Mouse (Mus musculus): ENCODE measurements around the gene Kcnip4. TPM values are rescaled to one million over a fixed set of nuclear protein-coding genes. Genes with fewer than 3 reads are reported as not detected.

Gene Kcnip4
- polyA plus RNA-seq (2012; rRNA removed) = not detected in 2 replicates

DNA sequence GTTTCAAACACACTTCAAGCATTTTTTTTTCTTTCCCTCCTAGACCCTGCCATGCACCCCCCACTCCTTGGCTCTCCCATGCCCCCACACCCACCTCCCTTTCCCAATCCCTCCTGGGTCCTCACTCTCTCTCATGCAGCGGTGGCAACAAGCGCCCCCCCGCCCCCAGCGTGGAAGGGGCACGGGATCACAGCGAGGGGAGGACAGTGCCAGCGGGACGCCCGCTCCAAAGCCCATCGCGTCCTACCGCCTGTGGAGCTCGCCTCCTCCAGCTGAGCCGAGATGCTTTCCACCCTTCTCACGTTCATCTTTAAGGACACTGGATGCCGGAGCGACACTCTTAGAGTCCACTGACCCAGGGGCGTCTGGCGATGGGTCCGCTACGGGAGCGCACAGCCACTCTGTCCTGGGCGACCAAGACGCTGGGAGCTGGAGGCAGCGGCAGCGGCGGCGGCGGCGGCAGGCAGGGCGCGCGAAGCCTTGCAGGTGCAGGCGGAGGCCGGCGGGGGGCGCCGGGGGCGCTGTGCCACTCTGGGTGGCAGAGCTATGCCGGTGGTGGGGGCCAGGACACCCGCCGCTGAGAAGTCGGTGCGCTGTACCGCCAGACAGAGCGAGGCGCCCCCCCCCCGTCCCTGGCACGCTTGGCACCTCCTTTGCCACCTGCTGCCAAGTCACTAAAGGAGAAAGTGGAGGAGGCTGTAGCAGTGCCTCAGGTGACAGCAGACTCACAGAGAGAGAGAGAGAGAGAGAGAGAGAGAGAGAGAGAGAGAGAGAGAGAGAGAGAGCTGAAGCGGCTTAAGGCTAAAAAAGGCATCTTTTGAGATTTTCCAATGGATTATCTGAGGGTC is at the start of gene Kcnip4:
Gene Kcnip4, minus strand, starts transcription at position 514 of the 848 bp plus-strand sequence.
- no peaks in the 10 kb centered on the region for H3K27me3 ChIP-seq (ENCODE audit: control insufficient read depth, insufficient read depth, low read length)
- no peak within 1 kb of the TSS for H3K27ac ChIP-seq (ENCODE audit: insufficient read depth, low read length)
- no peaks in the 10 kb centered on the region for H3K4me1 ChIP-seq (ENCODE audit: control insufficient read depth, insufficient read depth, insufficient read length)
- no peak for DNase-seq (ENCODE audit: low read depth in 1 of 2, low spot score in 2 of 2)
- WGBS = 7% methylated on average over 38 of the region's 50 CpGs
- no peak within 1 kb of the TSS for H3K4me3 ChIP-seq (ENCODE audit: extremely low read depth, insufficient read depth, insufficient read length)
- no peaks in the 10 kb centered on the region for H3K36me3 ChIP-seq (ENCODE audit: control insufficient read depth, insufficient read depth, low read length)
- no peak for TF ChIP-seq CTCF (IDR thresholded peaks at IDR 0.05; ENCODE audit: extremely low read depth, insufficient read depth, insufficient read length, insufficient replicate concordance)
- TF ChIP-seq POLR2A (IDR thresholded peaks at IDR 0.05; ENCODE audit: low read depth, low read length) = no peak

DNA sequence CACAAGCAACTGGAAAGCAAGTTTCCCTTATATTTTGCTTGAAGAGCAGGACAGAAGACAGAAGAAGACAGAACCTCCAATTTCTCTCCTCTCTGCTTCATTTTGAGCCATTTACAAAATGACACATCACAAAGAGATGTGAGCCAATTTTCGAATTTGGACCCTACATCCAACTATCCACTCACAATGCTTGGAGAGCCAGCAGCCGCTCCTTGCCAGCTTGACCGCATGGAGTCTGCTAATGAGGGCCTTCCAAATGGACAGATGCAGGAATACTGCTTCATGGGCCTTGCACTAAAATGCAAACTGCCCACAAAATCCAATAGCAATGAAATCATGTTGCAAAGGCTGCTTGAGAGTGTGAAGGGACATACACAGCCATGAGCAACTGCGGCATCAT is 47.2 kb upstream of the Kcnip4 start:
- 83% methylated on average over 4 of the region's 4 CpGs for WGBS
- H3K4me1 ChIP-seq (ENCODE audit: control insufficient read depth, insufficient read depth, insufficient read length) = no peaks in the 10 kb centered on the region
- H3K4me3 ChIP-seq (ENCODE audit: extremely low read depth, insufficient read depth, insufficient read length) = no peak overlapping the region
- TF ChIP-seq POLR2A (IDR thresholded peaks at IDR 0.05; ENCODE audit: low read depth, low read length) (no peak), CTCF (IDR thresholded peaks at IDR 0.05; ENCODE audit: extremely low read depth, insufficient read depth, insufficient read length, insufficient replicate concordance) (no peak)
- no peaks in the 10 kb centered on the region for H3K27me3 ChIP-seq (ENCODE audit: control insufficient read depth, insufficient read depth, low read length)
- DNase-seq (ENCODE audit: low read depth in 1 of 2, low spot score in 2 of 2) = no peak
- H3K36me3 ChIP-seq (ENCODE audit: control insufficient read depth, insufficient read depth, low read length) = no peaks in the 10 kb centered on the region
- no peak overlapping the region for H3K27ac ChIP-seq (ENCODE audit: insufficient read depth, low read length)

DNA sequence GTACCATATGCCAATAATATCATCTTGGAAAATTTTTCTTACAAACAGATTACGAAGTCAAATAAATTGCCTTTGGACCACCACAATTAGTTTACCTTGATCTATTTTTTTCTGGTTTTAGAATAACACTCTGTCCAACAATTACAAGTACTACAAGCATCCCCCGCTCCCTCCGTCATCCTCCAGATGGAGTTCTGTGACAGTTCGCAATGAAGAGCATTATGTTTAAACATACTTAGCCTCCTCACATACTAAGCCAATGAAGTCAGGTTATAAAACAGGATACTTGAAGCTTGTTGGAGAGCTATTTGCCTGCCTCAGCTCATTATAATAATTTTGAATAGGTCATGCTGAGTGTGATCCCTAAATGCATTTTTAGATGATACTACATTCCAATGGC is 39.0 kb upstream of the Kcnip4 start:
- TF ChIP-seq CTCF (IDR thresholded peaks at IDR 0.05; ENCODE audit: extremely low read depth, insufficient read depth, insufficient read length, insufficient replicate concordance) (no peak), POLR2A (IDR thresholded peaks at IDR 0.05; ENCODE audit: low read depth, low read length) (no peak)
- DNase-seq (ENCODE audit: low read depth in 1 of 2, low spot score in 2 of 2) = no peak
- no peaks in the 10 kb centered on the region for H3K27me3 ChIP-seq (ENCODE audit: control insufficient read depth, insufficient read depth, low read length)
- H3K27ac ChIP-seq (ENCODE audit: insufficient read depth, low read length) = no peak overlapping the region
- H3K4me3 ChIP-seq (ENCODE audit: extremely low read depth, insufficient read depth, insufficient read length) = no peak overlapping the region
- 92% methylated on average over 4 of the region's 4 CpGs for WGBS
- no peaks in the 10 kb centered on the region for H3K4me1 ChIP-seq (ENCODE audit: control insufficient read depth, insufficient read depth, insufficient read length)
- H3K36me3 ChIP-seq (ENCODE audit: control insufficient read depth, insufficient read depth, low read length) = no peaks in the 10 kb centered on the region

DNA sequence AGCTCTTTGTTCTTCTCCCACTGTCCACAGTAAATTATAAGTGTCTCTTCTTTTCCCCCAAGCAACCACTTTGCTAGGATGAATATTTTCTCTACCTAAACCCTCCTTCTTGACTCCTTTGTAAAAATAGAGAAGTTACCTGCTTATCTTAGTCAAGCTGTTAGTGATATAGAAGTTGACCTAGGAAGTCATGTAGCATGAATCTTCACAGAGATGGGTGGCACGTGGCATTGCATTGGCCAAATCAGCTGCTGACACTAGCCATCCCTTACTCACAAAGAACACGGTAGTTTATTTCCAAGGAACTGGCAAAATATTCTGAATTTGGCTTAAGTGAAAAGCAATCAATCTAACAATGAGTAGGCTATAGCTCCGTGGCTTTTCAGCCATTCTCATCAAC is 32.7 kb upstream of the Kcnip4 start:
- Histone ChIP-seq H3K27ac (ENCODE audit: insufficient read depth, low read length) (no peak overlapping the region), H3K27me3 (ENCODE audit: control insufficient read depth, insufficient read depth, low read length) (no peaks in the 10 kb centered on the region), H3K36me3 (ENCODE audit: control insufficient read depth, insufficient read depth, low read length) (no peaks in the 10 kb centered on the region), H3K4me1 (ENCODE audit: control insufficient read depth, insufficient read depth, insufficient read length) (no peaks in the 10 kb centered on the region), H3K4me3 (ENCODE audit: extremely low read depth, insufficient read depth, insufficient read length) (no peak overlapping the region)
- TF ChIP-seq POLR2A (IDR thresholded peaks at IDR 0.05; ENCODE audit: low read depth, low read length) (no peak), CTCF (IDR thresholded peaks at IDR 0.05; ENCODE audit: extremely low read depth, insufficient read depth, insufficient read length, insufficient replicate concordance) (no peak)
- WGBS = 70% methylated on average over 3 of the region's 3 CpGs
- no peak for DNase-seq (ENCODE audit: low read depth in 1 of 2, low spot score in 2 of 2)

DNA sequence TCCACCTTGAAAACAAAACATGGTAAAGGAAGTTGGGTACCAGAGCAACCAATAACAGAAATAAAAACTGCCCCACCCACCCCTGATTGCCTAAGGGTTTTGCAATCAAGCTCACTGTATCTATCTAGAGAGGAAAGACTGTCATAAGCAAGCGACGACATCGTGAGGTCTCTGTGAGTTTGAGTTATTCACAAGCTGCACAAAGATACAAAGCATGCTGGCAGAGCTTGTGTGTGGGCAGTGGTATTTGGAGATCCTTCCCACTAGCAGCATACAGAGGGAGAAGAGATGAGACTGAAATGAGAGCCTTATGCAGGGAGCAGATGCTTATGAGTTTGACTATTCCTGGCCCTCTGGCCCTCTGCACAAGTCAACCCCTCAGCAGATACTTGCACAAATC is 23.2 kb upstream of the Kcnip4 start:
- H3K27me3 ChIP-seq (ENCODE audit: control insufficient read depth, insufficient read depth, low read length) = no peaks in the 10 kb centered on the region
- 92% methylated on average over 3 of the region's 3 CpGs for WGBS
- TF ChIP-seq CTCF (IDR thresholded peaks at IDR 0.05; ENCODE audit: extremely low read depth, insufficient read depth, insufficient read length, insufficient replicate concordance) (no peak), POLR2A (IDR thresholded peaks at IDR 0.05; ENCODE audit: low read depth, low read length) (no peak)
- no peak overlapping the region for H3K4me3 ChIP-seq (ENCODE audit: extremely low read depth, insufficient read depth, insufficient read length)
- no peak for DNase-seq (ENCODE audit: low read depth in 1 of 2, low spot score in 2 of 2)
- H3K4me1 ChIP-seq (ENCODE audit: control insufficient read depth, insufficient read depth, insufficient read length) = no peaks in the 10 kb centered on the region
- H3K36me3 ChIP-seq (ENCODE audit: control insufficient read depth, insufficient read depth, low read length) = no peaks in the 10 kb centered on the region
- H3K27ac ChIP-seq (ENCODE audit: insufficient read depth, low read length) = no peak overlapping the region

DNA sequence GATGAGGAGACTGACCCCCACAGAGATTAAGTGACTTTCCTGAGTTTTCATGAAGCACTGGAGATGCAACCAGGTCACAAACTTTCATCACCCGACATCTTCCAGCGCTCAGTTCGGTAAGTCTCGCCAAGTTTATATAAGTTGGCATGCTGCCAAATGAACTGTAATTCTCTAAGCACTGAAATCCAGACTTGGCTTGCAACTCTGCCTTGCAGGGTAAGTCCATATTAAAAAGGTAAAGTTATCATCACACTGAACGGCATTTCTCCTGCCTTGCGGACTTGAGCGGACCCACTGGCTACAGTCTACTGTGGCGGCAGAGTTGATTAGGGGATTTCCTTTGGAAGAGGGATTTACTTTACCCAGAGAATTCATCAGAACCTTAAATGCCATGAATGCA is 4.7 kb upstream of the Kcnip4 start:
- Histone ChIP-seq H3K4me1 (ENCODE audit: control insufficient read depth, insufficient read depth, insufficient read length) (no peaks in the 10 kb centered on the region), H3K4me3 (ENCODE audit: extremely low read depth, insufficient read depth, insufficient read length) (no peak overlapping the region), H3K36me3 (ENCODE audit: control insufficient read depth, insufficient read depth, low read length) (no peaks in the 10 kb centered on the region), H3K27ac (ENCODE audit: insufficient read depth, low read length) (no peak overlapping the region), H3K27me3 (ENCODE audit: control insufficient read depth, insufficient read depth, low read length) (no peaks in the 10 kb centered on the region)
- 89% methylated on average over 8 of the region's 8 CpGs for WGBS
- no peak for DNase-seq (ENCODE audit: low read depth in 1 of 2, low spot score in 2 of 2)
- no peak for TF ChIP-seq CTCF (IDR thresholded peaks at IDR 0.05; ENCODE audit: extremely low read depth, insufficient read depth, insufficient read length, insufficient replicate concordance)
- no peak for TF ChIP-seq POLR2A (IDR thresholded peaks at IDR 0.05; ENCODE audit: low read depth, low read length)

DNA sequence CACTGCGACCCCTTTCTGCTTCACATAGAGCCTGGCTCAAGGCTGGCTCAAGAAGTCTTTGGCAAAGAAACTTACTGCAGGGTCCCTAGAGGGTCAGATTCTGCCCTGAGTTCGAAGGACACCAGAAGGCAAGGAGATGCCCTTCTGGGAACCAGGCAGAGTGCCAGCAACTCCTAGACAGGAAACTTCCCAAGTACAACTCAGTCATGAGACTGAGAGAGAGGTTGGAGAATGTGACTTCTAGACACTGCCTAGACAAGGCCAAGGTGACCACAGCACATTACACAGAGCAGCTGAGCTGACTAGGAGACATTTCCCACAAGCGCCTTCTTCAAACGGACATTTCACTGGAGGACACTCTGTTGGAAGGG is 520 bp upstream of the Kcnip4 start:
- WGBS = 71% methylated on average over 4 of the region's 4 CpGs
- no peaks in the 10 kb centered on the region for H3K27me3 ChIP-seq (ENCODE audit: control insufficient read depth, insufficient read depth, low read length)

More for the DNA sequence above, 520 bp upstream of the Kcnip4 start:
- no peak for TF ChIP-seq POLR2A (IDR thresholded peaks at IDR 0.05; ENCODE audit: low read depth, low read length)
- TF ChIP-seq CTCF (IDR thresholded peaks at IDR 0.05; ENCODE audit: extremely low read depth, insufficient read depth, insufficient read length, insufficient replicate concordance) = no peak
- Histone ChIP-seq H3K27ac (ENCODE audit: insufficient read depth, low read length) (no peak overlapping the region), H3K4me3 (ENCODE audit: extremely low read depth, insufficient read depth, insufficient read length) (no peak overlapping the region), H3K4me1 (ENCODE audit: control insufficient read depth, insufficient read depth, insufficient read length) (no peaks in the 10 kb centered on the region), H3K36me3 (ENCODE audit: control insufficient read depth, insufficient read depth, low read length) (no peaks in the 10 kb centered on the region)
- DNase-seq (ENCODE audit: low read depth in 1 of 2, low spot score in 2 of 2) = no peak
